Mouse (Mus musculus): ENCODE results near the gene Fam161b. TPM values are rescaled to one million over a fixed set of nuclear protein-coding genes. Genes with fewer than 3 reads are reported as not detected.

Gene Fam161b
- polyA plus RNA-seq, 1 experiment from 2014 or later, result 8.2 TPM

DNA sequence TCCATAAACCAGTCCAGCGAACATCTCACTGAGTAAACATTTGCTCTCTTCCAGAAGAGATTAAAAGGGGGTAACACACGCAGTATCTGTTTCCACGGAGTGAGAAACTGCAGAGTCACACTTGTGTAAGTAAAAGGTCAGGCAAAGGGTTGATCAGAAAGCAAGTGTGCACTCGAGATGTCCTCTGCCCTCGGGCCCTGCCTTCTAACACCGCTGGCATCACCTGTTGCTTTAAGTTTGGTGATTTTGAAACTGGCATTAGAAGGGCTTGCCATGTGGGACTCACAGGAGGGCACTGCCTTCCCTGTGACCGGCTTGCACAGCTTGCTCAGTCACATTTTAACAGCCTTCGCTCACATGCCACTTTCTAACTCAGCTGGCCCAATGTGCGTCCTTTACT is 38.0 kb upstream of the Fam161b start:
- no peaks in the 10 kb centered on the region for H3K36me3 ChIP-seq (ENCODE audit: control insufficient read depth, insufficient read depth)
- WGBS, result 68% methylated on average over 9 of the region's 9 CpGs
- ATAC-seq (replicated peaks; ENCODE audit: extremely low read depth, insufficient read depth, low FRiP score), result no peak
- no peak overlapping the region for H3K27ac ChIP-seq (ENCODE audit: low read length)
- H3K4me1 ChIP-seq (ENCODE audit: control insufficient read depth, insufficient read depth, low read length), result peaks cover 4% of the 10 kb centered on the region; the same call in 1 of the 2 replicates
- no peaks in the 10 kb centered on the region for H3K27me3 ChIP-seq (ENCODE audit: control insufficient read depth, insufficient read depth, low read length)
- no peak overlapping the region for H3K9ac ChIP-seq (ENCODE audit: low read length)
- H3K9me3 ChIP-seq (replicated peaks; ENCODE audit: control insufficient read depth, low read length), result no peaks in the 10 kb centered on the region
- H3K4me2 ChIP-seq (ENCODE audit: low read depth, low read length), result no peak overlapping the region
- no peak overlapping the region for H3K4me3 ChIP-seq (ENCODE audit: low read length)

- Histone ChIP-seq H3K9me3 (replicated peaks; ENCODE audit: control insufficient read depth, low read length) (no peaks in the 10 kb centered on the region), H3K9ac (ENCODE audit: low read length) (no peak overlapping the region), H3K27ac (ENCODE audit: low read length) (no peak overlapping the region), H3K4me3 (ENCODE audit: low read length) (no peak overlapping the region), H3K4me1 (ENCODE audit: control insufficient read depth, insufficient read depth, low read length) (peaks cover 4% of the 10 kb centered on the region; the same call in 1 of the 2 replicates), H3K36me3 (ENCODE audit: control insufficient read depth, insufficient read depth) (0 out of 2 replicates have a peak, but pooled peaks cover 2% of the 10 kb centered on the region), H3K4me2 (ENCODE audit: low read depth, low read length) (no peak overlapping the region), H3K27me3 (ENCODE audit: control insufficient read depth, insufficient read depth, low read length) (no peaks in the 10 kb centered on the region)
- WGBS, result 77% methylated on average over 9 of the region's 9 CpGs
- no peak for ATAC-seq (replicated peaks; ENCODE audit: extremely low read depth, insufficient read depth, low FRiP score)
Observed at GRCm38 (mm10) chr12:84399135-84399534, 37.5 kb upstream of the Fam161b start.

DNA sequence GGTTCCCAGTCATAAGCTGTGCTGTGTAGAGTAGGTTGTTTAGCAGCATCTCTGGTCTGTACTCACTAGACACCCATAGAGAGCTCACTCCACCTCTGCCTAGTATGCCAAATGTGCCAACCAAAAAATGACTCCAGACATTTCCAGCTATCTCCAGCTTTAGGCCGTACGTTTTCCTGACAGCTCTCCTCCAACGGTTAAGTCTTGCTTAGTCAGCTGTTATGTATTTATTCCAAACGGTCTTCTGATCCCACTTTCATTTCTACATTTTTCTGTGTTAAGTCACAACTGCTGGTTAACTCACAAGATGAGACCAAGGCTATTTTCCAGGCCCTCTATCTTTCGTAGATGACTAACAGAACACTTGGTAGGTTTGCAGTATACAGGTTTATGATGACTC is 37.0 kb upstream of the Fam161b start:
- Histone ChIP-seq H3K4me2 (ENCODE audit: low read depth, low read length) (no peak overlapping the region), H3K36me3 (ENCODE audit: control insufficient read depth, insufficient read depth) (0 out of 2 replicates have a peak, but pooled peaks cover 2% of the 10 kb centered on the region), H3K4me1 (ENCODE audit: control insufficient read depth, insufficient read depth, low read length) (peaks cover 4% of the 10 kb centered on the region; the same call in 1 of the 2 replicates), H3K4me3 (ENCODE audit: low read length) (no peak overlapping the region), H3K27ac (ENCODE audit: low read length) (no peak overlapping the region), H3K9me3 (replicated peaks; ENCODE audit: control insufficient read depth, low read length) (no peaks in the 10 kb centered on the region), H3K27me3 (ENCODE audit: control insufficient read depth, insufficient read depth, low read length) (no peaks in the 10 kb centered on the region), H3K9ac (ENCODE audit: low read length) (no peak overlapping the region)
- ATAC-seq (replicated peaks; ENCODE audit: extremely low read depth, insufficient read depth, low FRiP score), result no peak
- 84% methylated on average over 5 of the region's 5 CpGs for WGBS

GRCm38 (mm10) chr12:84397685-84398084 is 36.1 kb upstream of the Fam161b start:
- H3K36me3 ChIP-seq (ENCODE audit: control insufficient read depth, insufficient read depth), result 0 out of 2 replicates have a peak, but pooled peaks cover 8% of the 10 kb centered on the region
- no peak overlapping the region for H3K9ac ChIP-seq (ENCODE audit: low read length)
- ATAC-seq (replicated peaks; ENCODE audit: extremely low read depth, insufficient read depth, low FRiP score), result no peak
- no peak overlapping the region for H3K4me3 ChIP-seq (ENCODE audit: low read length)
- H3K27me3 ChIP-seq (ENCODE audit: control insufficient read depth, insufficient read depth, low read length), result no peaks in the 10 kb centered on the region
- H3K4me1 ChIP-seq (ENCODE audit: control insufficient read depth, insufficient read depth, low read length), result no peaks in the 10 kb centered on the region; the same call in 1 of the 2 replicates
- H3K9me3 ChIP-seq (replicated peaks; ENCODE audit: control insufficient read depth, low read length), result no peaks in the 10 kb centered on the region
- H3K27ac ChIP-seq (ENCODE audit: low read length), result no peak overlapping the region
- H3K4me2 ChIP-seq (ENCODE audit: low read depth, low read length), result no peak overlapping the region

DNA sequence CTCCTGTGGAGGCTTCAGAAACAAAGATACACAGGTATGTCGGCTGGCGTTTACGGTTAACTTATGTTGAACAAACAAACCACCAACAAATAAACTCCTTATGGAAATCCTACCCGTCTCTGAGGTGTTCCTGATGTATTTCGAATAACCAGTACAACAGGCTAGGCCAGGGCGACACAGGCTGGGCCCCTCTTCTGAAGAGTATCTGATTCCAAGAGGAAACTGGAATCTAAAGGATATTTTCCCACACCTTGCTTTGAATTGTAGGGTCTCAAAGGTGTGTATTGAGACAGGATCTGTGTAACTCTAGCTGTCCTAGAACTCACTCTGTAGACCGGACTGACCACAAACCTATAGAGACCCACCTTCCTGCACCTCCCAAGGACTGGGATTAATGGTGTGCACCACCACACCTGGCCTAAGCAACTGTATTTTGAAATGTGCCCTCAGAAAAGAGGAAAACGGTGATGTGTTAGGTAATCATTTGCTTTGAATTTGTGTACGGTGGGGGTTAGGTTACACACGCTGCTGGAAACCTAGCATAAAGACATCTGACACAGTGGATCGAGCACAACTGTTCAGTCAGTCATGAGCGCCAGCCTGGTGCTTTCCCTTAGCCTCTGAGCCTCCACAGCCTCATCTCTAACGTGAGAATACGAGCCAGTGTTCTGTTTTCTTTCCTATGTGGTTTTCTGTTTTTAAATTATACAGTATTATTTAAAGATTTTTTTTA is 35.5 kb upstream of the Fam161b start:
- H3K27me3 ChIP-seq (ENCODE audit: control insufficient read depth, insufficient read depth, low read length), result no peaks in the 10 kb centered on the region
- no peak overlapping the region for H3K4me2 ChIP-seq (ENCODE audit: low read depth, low read length)
- no peaks in the 10 kb centered on the region for H3K4me1 ChIP-seq (ENCODE audit: control insufficient read depth, insufficient read depth, low read length)
- no peaks in the 10 kb centered on the region for H3K9me3 ChIP-seq (replicated peaks; ENCODE audit: control insufficient read depth, low read length)
- 0 out of 2 replicates have a peak, but pooled peaks cover 9% of the 10 kb centered on the region for H3K36me3 ChIP-seq (ENCODE audit: control insufficient read depth, insufficient read depth)
- WGBS, result 88% methylated on average over 14 of the region's 14 CpGs
- no peak overlapping the region for H3K9ac ChIP-seq (ENCODE audit: low read length)
- H3K4me3 ChIP-seq (ENCODE audit: low read length), result no peak overlapping the region
- no peak for ATAC-seq (replicated peaks; ENCODE audit: extremely low read depth, insufficient read depth, low FRiP score)
- H3K27ac ChIP-seq (ENCODE audit: low read length), result no peak overlapping the region

DNA sequence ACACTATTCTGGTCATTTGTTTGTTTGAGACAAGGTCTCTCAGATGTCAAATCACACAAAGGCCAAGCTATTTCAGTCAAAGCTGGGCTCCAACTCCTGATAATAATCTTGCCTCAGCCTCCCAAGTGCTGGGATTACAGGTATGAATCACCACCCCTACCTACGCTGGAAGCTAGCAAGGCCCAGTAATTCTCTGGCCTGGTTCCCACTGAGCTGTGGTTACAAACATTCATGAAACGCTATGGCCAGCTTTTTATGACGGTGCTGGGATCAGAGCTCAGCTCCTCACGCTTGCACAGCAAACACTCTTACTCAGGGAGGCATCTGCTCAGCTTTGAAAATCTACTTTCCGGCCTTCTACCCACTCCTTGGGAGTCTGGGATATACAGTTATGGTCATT is 32.2 kb upstream of the Fam161b start:
- H3K27me3 ChIP-seq (ENCODE audit: control insufficient read depth, insufficient read depth, low read length), result no peaks in the 10 kb centered on the region
- no peak for ATAC-seq (replicated peaks; ENCODE audit: extremely low read depth, insufficient read depth, low FRiP score)
- no peak overlapping the region for H3K27ac ChIP-seq (ENCODE audit: low read length)
- 0 out of 2 replicates have a peak, but pooled peaks cover 9% of the 10 kb centered on the region for H3K36me3 ChIP-seq (ENCODE audit: control insufficient read depth, insufficient read depth)
- no peak overlapping the region for H3K4me3 ChIP-seq (ENCODE audit: low read length)
- no peaks in the 10 kb centered on the region for H3K9me3 ChIP-seq (replicated peaks; ENCODE audit: control insufficient read depth, low read length)
- H3K9ac ChIP-seq (ENCODE audit: low read length), result no peak overlapping the region
- H3K4me2 ChIP-seq (ENCODE audit: low read depth, low read length), result no peak overlapping the region
- WGBS, result 74% methylated on average over 5 of the region's 5 CpGs
- no peaks in the 10 kb centered on the region for H3K4me1 ChIP-seq (ENCODE audit: control insufficient read depth, insufficient read depth, low read length)

GRCm38 (mm10) chr12:84392681-84393080 is 31.0 kb upstream of the Fam161b start:
- no peak overlapping the region for H3K27ac ChIP-seq (ENCODE audit: low read length)
- H3K4me2 ChIP-seq (ENCODE audit: low read depth, low read length), result no peak overlapping the region
- H3K9ac ChIP-seq (ENCODE audit: low read length), result no peak overlapping the region
- no peak overlapping the region for H3K4me3 ChIP-seq (ENCODE audit: low read length)
- 97% methylated on average over 4 of the region's 4 CpGs for WGBS
- H3K9me3 ChIP-seq (replicated peaks; ENCODE audit: control insufficient read depth, low read length), result no peaks in the 10 kb centered on the region
- 0 out of 2 replicates have a peak, but pooled peaks cover 9% of the 10 kb centered on the region for H3K36me3 ChIP-seq (ENCODE audit: control insufficient read depth, insufficient read depth)
- no peaks in the 10 kb centered on the region for H3K4me1 ChIP-seq (ENCODE audit: control insufficient read depth, insufficient read depth, low read length)
- ATAC-seq (replicated peaks; ENCODE audit: extremely low read depth, insufficient read depth, low FRiP score), result no peak
- no peaks in the 10 kb centered on the region for H3K27me3 ChIP-seq (ENCODE audit: control insufficient read depth, insufficient read depth, low read length)

GRCm38 (mm10) chr12:84390336-84390735 is 28.7 kb upstream of the Fam161b start:
- WGBS, result 36% methylated on average over 6 of the region's 6 CpGs
- Histone ChIP-seq H3K27ac (ENCODE audit: low read length) (no peak overlapping the region), H3K27me3 (ENCODE audit: control insufficient read depth, insufficient read depth, low read length) (no peaks in the 10 kb centered on the region), H3K4me1 (ENCODE audit: control insufficient read depth, insufficient read depth, low read length) (peaks cover 8% of the 10 kb centered on the region), H3K9me3 (replicated peaks; ENCODE audit: control insufficient read depth, low read length) (no peaks in the 10 kb centered on the region), H3K9ac (ENCODE audit: low read length) (no peak overlapping the region), H3K4me2 (ENCODE audit: low read depth, low read length) (no peak overlapping the region), H3K4me3 (ENCODE audit: low read length) (no peak overlapping the region), H3K36me3 (ENCODE audit: control insufficient read depth, insufficient read depth) (peaks cover 9% of the 10 kb centered on the region; the same call in 1 of the 2 replicates)
- peak; percentile 75; the same call in 1 of the 2 replicates for ATAC-seq (replicated peaks; ENCODE audit: extremely low read depth, insufficient read depth, low FRiP score)

DNA sequence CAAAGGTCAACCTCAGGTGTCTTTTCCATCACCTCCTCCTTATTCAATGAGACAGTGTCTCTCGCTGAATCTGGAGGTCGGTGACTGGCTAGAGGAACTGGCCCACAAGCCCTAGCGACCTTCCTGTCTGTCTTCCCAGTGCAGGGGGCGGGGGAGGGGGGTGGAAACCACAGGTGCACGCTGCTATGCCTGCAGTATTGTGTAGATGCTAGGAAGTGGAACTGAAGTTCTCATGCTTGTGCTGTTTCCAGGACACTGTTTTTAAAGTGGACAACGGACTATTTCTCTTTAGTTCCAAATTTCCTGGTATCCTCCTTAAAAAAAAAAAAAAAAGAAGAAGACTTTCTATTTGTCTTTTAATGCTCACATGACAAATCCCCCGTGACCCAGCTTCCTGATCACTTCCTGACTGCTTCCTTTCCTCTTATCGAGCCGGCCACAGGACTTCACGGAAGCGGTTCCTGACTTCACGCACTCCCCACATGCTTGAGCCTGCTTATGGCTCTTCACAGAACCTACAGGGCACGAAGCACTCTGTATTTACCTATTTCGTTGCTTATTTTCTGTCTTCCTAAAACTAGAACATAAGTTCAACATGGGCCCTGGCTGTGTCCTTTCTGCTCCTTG is 27.3 kb upstream of the Fam161b start:
- H3K27ac ChIP-seq (ENCODE audit: low read length), result no peak overlapping the region
- H3K4me3 ChIP-seq (ENCODE audit: low read length), result no peak overlapping the region
- peaks cover 7% of the 10 kb centered on the region; the same call in 1 of the 2 replicates for H3K36me3 ChIP-seq (ENCODE audit: control insufficient read depth, insufficient read depth)
- H3K4me2 ChIP-seq (ENCODE audit: low read depth, low read length), result 0 out of 2 replicates have a peak overlapping the region, but pooled peaks have one; percentile 14
- no peak overlapping the region for H3K9ac ChIP-seq (ENCODE audit: low read length)
- ATAC-seq (replicated peaks; ENCODE audit: extremely low read depth, insufficient read depth, low FRiP score), result no peak
- 69% methylated on average over 14 of the region's 14 CpGs for WGBS
- no peaks in the 10 kb centered on the region for H3K27me3 ChIP-seq (ENCODE audit: control insufficient read depth, insufficient read depth, low read length)
- H3K9me3 ChIP-seq (replicated peaks; ENCODE audit: control insufficient read depth, low read length), result no peaks in the 10 kb centered on the region
- H3K4me1 ChIP-seq (ENCODE audit: control insufficient read depth, insufficient read depth, low read length), result peaks cover 20% of the 10 kb centered on the region
